Mouse (Mus musculus): ENCODE measurements at regions not wholly inside any gene's neighbourhood (a gene's known extent, or its start where the extent isn't known, plus 50 kb on each side); places are given as distances from the start of the nearest gene placed in this dataset.

DNA sequence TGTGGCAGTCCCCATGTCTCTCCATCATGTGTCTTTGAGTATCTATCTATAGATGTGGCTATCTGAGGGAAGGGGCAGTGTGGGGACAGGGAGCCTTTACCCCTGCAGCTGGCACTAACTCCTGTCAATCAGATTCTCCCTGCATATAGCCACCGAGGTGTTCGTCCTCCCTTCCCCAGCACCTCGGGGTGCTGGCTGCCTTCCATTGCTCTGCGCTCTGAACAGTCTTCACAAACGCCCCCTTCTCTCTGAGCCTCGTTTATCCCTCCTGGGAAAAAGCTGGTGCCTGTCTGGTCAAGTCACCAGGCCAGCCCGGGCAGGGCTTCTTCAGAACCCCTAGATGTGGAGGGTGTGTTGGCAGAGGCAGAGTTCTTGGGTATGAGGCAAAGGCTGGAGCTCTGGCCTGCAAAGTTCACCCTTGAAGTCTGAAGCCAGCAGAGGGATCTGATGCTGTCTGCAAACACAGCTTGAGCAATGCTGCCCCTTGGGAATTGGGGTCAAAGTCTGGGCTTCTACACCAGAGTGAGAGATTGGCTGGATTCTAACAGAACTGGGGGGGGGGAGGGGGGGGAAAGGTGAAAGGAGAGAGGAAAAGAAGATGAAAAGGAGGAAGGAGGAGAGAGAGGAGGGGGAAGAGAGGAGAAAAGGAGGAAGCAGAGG, 175.5 kb upstream of the Igsf21 start:
- TF ChIP-seq GATA1 (IDR thresholded peaks at IDR 0.05; ENCODE audit: borderline replicate concordance, low read length) = no peak
- no peak for TF ChIP-seq FLI1 (IDR thresholded peaks at IDR 0.05; ENCODE audit: low read length)

Measured in megakaryocyte, embryonic 14.5 days (primary cell).